Mouse (Mus musculus) myocyte (in vitro differentiated cells): ENCODE data around the gene Ing4. TPM values are rescaled to one million over a fixed set of nuclear protein-coding genes. Genes with fewer than 3 reads are reported as not detected.

Experiments used
- H3K27me3 ChIP-seq: one replicate; pipeline ENCODE4 v1.6.1; 2011; ENCODE audit not compliant: control insufficient read depth, insufficient read depth, insufficient read length
- H3K36me3 ChIP-seq: one replicate; pipeline ENCODE4 v1.6.1; 2011; ENCODE audit not compliant: control insufficient read depth, insufficient read depth
- H3K4me2 ChIP-seq: one replicate; pipeline ENCODE4 v1.6.1; 2011; ENCODE audit warnings: low read depth, control low read depth
- H3K4me3 ChIP-seq: one replicate; pipeline ENCODE4 v1.5.1; 2011; ENCODE audit warnings: mild to moderate bottlenecking, control low read depth, moderate library complexity
- H3K79me2 ChIP-seq: one replicate; pipeline ENCODE4 v1.6.1; 2011; ENCODE audit not compliant: control insufficient read depth, insufficient read depth
- H3ac ChIP-seq: one replicate; pipeline ENCODE4 v1.6.1; 2011; ENCODE audit not compliant: control insufficient read depth, insufficient read length
- CEBPB ChIP-seq: IDR thresholded peaks from 2 replicates; pipeline ENCODE4 v1.6.1; 2011; ENCODE audit warnings: mild to moderate bottlenecking, moderate library complexity; ENCODE audit not compliant: poor library complexity, insufficient read depth, severe bottlenecking
- E2F4 ChIP-seq: IDR thresholded peaks from one replicate; pipeline ENCODE4 v1.6.1; 2011; ENCODE audit warnings: mild to moderate bottlenecking, control low read depth, moderate library complexity; ENCODE audit not compliant: insufficient read depth
- MAX ChIP-seq: IDR thresholded peaks from one replicate; pipeline ENCODE4 v1.6.1; 2011; ENCODE audit warnings: low read depth, mild to moderate bottlenecking, control low read depth
- MYOD1 ChIP-seq, 3 experiments: IDR thresholded peaks; one replicate each; pipeline ENCODE4 v1.6.1; 2011; ENCODE audit warnings: control low read depth in 2 of 3, low read depth in 2 of 3, mild to moderate bottlenecking in 2 of 3, moderate library complexity in 1 of 3; ENCODE audit not compliant: insufficient read length in 2 of 3, control insufficient read depth in 1 of 3
- MYOG ChIP-seq, 3 experiments: IDR thresholded peaks; one replicate each; pipeline ENCODE4 v1.6.1; 2011; ENCODE audit warnings: control low read depth in 2 of 3, low read depth in 2 of 3, mild to moderate bottlenecking in 2 of 3; ENCODE audit not compliant: insufficient read length in 2 of 3, control insufficient read depth in 1 of 3, insufficient read depth in 1 of 3
- POLR2A ChIP-seq: IDR thresholded peaks from one replicate; pipeline ENCODE4 v1.6.1; 2011; ENCODE audit warnings: low read depth, mild to moderate bottlenecking, control low read depth, moderate library complexity; ENCODE audit not compliant: insufficient read length
- POLR2AphosphoS2 ChIP-seq: IDR thresholded peaks from one replicate; pipeline ENCODE4 v1.6.1; 2011; ENCODE audit warnings: low read depth, control low read depth; ENCODE audit not compliant: insufficient read length
- REST ChIP-seq: IDR thresholded peaks from one replicate; pipeline ENCODE4 v1.6.1; 2011; ENCODE audit warnings: mild to moderate bottlenecking, control low read depth, moderate library complexity; ENCODE audit not compliant: insufficient read depth, insufficient read length
- SRF ChIP-seq: IDR thresholded peaks from one replicate; pipeline ENCODE4 v1.6.1; 2011; ENCODE audit warnings: low read depth; ENCODE audit not compliant: control insufficient read depth, insufficient read length
- TCF12 ChIP-seq: IDR thresholded peaks from one replicate; pipeline ENCODE4 v1.6.1; 2011; ENCODE audit warnings: mild to moderate bottlenecking, control low read depth; ENCODE audit not compliant: poor library complexity, insufficient read depth, severe bottlenecking
- TCF3 ChIP-seq: IDR thresholded peaks from one replicate; pipeline ENCODE4 v1.6.1; 2011; ENCODE audit warnings: low read depth, control low read depth; ENCODE audit not compliant: insufficient read length
- USF1 ChIP-seq: IDR thresholded peaks from one replicate; pipeline ENCODE4 v1.6.1; 2011; ENCODE audit warnings: low read depth, mild to moderate bottlenecking, control low read depth, moderate library complexity
- polyA plus RNA-seq: library from polyadenylated mRNA; unstranded; fragments of >200 nt; fragmentation: generic; extraction: Trizol; gene quantifications from one replicate; pipeline ENCODE4 v1.2.1, GENCODE M21; 2012; ENCODE audit warnings: missing spikeins

Gene Ing4
- polyA plus RNA-seq, 1 experiment, result 31.2 TPM

- H3K27me3 ChIP-seq, result no peaks in the 10 kb centered on the region
- no peak overlapping the region for H3ac ChIP-seq
- TF ChIP-seq MYOD1 (IDR thresholded peaks at IDR 0.05; ENCODE audit: control insufficient read depth in 1 of 3, insufficient read length in 2 of 3, low read depth in 2 of 3) (no peak), TCF3 (no peak), MYOG (IDR thresholded peaks at IDR 0.05; ENCODE audit: control insufficient read depth in 1 of 3, insufficient read depth in 1 of 3, insufficient read length in 2 of 3, low read depth in 2 of 3) (no peak)
- peaks cover 16% of the 10 kb centered on the region for H3K79me2 ChIP-seq
- H3K4me2 ChIP-seq, result peak overlapping the region; percentile 95
- H3K36me3 ChIP-seq, result peaks cover 17% of the 10 kb centered on the region
- H3K4me3 ChIP-seq, result peak overlapping the region; percentile 64
Measured at GRCm38 (mm10) chr6:125040221-125040620, 661 bp downstream of the Ing4 start.

GRCm38 (mm10) chr6:125041047-125041446, 1.5 kb downstream of the Ing4 start:
- Histone ChIP-seq H3K4me3 (no peak overlapping the region), H3K36me3 (peaks cover 8% of the 10 kb centered on the region), H3K79me2 (peaks cover 16% of the 10 kb centered on the region), H3K4me2 (peak overlapping the region; percentile 95), H3ac (no peak overlapping the region), H3K27me3 (no peaks in the 10 kb centered on the region)
- TF ChIP-seq MYOG (IDR thresholded peaks at IDR 0.05; ENCODE audit: control insufficient read depth in 1 of 3, insufficient read depth in 1 of 3, insufficient read length in 2 of 3, low read depth in 2 of 3) (no peak), SRF (no peak), MYOD1 (IDR thresholded peaks at IDR 0.05; ENCODE audit: control insufficient read depth in 1 of 3, insufficient read length in 2 of 3, low read depth in 2 of 3) (no peak), TCF12 (no peak), CEBPB (no peak), POLR2AphosphoS2 (no peak), POLR2A (no peak), REST (no peak)

DNA sequence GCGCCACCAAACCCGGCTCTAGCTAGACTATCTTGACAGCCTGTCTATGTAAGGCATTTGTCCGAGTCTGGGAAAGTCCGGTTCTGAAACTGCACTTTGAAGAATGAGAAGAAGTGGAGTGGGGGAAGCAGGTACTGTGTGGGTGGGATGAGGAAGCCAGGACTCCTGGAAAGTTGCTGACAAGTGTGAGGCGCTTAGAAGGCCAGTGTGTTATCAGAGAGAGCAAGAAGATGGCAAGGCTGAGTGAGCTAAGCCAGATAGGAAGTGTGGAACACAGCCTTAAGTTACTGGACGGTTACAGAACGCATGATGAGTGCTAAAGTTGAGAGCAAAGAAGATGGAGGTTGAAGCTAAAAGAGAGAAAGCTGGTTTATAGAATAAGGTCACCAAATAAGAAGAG, 2.5 kb downstream of the Ing4 start:
- peaks cover 16% of the 10 kb centered on the region for H3K79me2 ChIP-seq
- H3K4me3 ChIP-seq, result no peak overlapping the region
- no peaks in the 10 kb centered on the region for H3K27me3 ChIP-seq
- TF ChIP-seq TCF12 (no peak), CEBPB (no peak), POLR2A (no peak), REST (no peak), POLR2AphosphoS2 (no peak), MAX (no peak), SRF (no peak), MYOD1 (IDR thresholded peaks at IDR 0.05; ENCODE audit: control insufficient read depth in 1 of 3, insufficient read length in 2 of 3, low read depth in 2 of 3) (no peak), MYOG (IDR thresholded peaks at IDR 0.05; ENCODE audit: control insufficient read depth in 1 of 3, insufficient read depth in 1 of 3, insufficient read length in 2 of 3, low read depth in 2 of 3) (no peak), USF1 (no peak), TCF3 (no peak), E2F4 (no peak)
- no peak overlapping the region for H3ac ChIP-seq
- no peak overlapping the region for H3K4me2 ChIP-seq
- peaks cover 9% of the 10 kb centered on the region for H3K36me3 ChIP-seq

DNA sequence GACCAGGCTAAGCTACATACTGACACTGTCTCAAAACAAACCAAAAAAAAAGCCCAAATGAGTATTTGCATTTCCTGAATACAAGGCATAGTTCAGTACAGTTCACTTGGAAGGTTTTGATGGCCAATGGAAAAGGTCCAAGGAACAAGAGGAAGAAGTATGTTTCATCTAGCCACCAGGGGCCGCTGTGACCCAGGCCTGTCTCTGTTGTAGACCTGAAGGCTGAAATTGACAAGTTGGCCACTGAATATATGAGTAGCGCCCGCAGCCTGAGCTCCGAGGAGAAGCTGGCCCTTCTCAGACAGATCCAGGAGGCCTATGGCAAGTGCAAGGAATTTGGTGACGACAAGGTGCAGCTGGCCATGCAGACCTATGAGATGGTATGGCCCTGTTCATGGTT, 7.1 kb downstream of the Ing4 start:
- TF ChIP-seq TCF12 (no peak), TCF3 (no peak), MYOG (IDR thresholded peaks at IDR 0.05; ENCODE audit: control insufficient read depth in 1 of 3, insufficient read depth in 1 of 3, insufficient read length in 2 of 3, low read depth in 2 of 3) (no peak), POLR2A (no peak), MYOD1 (IDR thresholded peaks at IDR 0.05; ENCODE audit: control insufficient read depth in 1 of 3, insufficient read length in 2 of 3, low read depth in 2 of 3) (no peak), SRF (no peak), CEBPB (no peak), REST (no peak), MAX (no peak), USF1 (no peak), E2F4 (no peak)
- peaks cover 19% of the 10 kb centered on the region for H3K36me3 ChIP-seq

GRCm38 (mm10) chr6:125049678-125050077, 10.1 kb downstream of the Ing4 start, which contains the start of gene Acrbp:
Gene Acrbp, plus strand, starts transcription at chr6:125049689.
- Histone ChIP-seq H3K4me2 (no peak within 1 kb of the TSS), H3K4me3 (no peak within 1 kb of the TSS), H3K79me2 (no peaks in the 10 kb centered on the region), H3K36me3 (peaks cover 19% of the 10 kb centered on the region), H3K27me3 (no peaks in the 10 kb centered on the region), H3ac (no peak within 1 kb of the TSS)
- no peak for TF ChIP-seq MYOG (IDR thresholded peaks at IDR 0.05; ENCODE audit: control insufficient read depth in 1 of 3, insufficient read depth in 1 of 3, insufficient read length in 2 of 3, low read depth in 2 of 3)
- TF ChIP-seq POLR2A, result no peak
- TF ChIP-seq REST, result no peak
- TF ChIP-seq USF1, result no peak
- no peak for TF ChIP-seq MYOD1 (IDR thresholded peaks at IDR 0.05; ENCODE audit: control insufficient read depth in 1 of 3, insufficient read length in 2 of 3, low read depth in 2 of 3)
- no peak for TF ChIP-seq E2F4

More for the DNA sequence above, 7.1 kb downstream of the Ing4 start:
- Histone ChIP-seq H3K4me3 (no peak overlapping the region), H3K79me2 (peaks cover 6% of the 10 kb centered on the region), H3K4me2 (no peak overlapping the region), H3ac (no peak overlapping the region), H3K27me3 (no peaks in the 10 kb centered on the region)
